Mouse (Mus musculus): ENCODE measurements at regions not wholly inside any gene's neighbourhood (a gene's known extent, or its start where the extent isn't known, plus 50 kb on each side); places are given as distances from the start of the nearest gene placed in this dataset.

DNA sequence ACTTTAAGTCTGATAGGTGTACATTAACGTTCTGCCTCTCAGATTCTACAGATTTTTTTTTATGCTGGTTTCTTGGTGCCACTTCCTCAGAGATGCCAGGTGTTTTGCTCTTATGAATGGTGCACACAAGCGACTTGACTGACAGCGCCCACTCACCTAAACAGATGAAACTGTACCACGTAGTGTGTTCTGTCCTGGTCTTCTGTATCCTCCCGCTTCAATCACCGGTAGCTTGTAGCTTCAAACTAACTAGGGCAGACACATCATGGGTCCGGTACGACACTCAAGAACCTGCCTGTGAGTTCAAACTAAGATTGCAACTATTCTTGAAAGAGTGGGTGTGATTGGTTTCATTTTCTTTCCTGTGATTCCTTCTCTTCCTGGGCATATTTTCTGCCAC, 198.0 kb upstream of the Satb1 start:
- peak; percentile 44 for DNase-seq

DNA sequence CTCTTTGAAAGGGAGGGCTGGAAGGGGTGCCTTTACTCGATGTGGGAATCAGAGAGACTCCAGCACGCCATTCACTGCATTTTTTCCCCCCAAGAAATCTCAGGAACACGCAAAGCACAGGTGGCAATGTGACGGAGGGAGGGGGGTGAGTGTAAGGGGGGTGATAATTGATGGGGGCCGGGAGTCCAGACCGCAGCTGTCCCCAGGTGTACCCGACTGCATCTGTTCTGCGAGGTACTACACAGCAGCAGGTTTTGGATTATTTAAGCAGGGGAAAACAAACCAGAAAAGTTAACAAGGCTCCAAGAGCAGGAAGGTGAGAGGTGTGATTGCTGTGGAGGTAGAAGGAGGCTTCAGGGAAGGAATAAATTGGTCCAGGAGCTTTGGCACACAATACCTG, 153.8 kb upstream of the Satb1 start:
- DNase-seq: no peak

DNA sequence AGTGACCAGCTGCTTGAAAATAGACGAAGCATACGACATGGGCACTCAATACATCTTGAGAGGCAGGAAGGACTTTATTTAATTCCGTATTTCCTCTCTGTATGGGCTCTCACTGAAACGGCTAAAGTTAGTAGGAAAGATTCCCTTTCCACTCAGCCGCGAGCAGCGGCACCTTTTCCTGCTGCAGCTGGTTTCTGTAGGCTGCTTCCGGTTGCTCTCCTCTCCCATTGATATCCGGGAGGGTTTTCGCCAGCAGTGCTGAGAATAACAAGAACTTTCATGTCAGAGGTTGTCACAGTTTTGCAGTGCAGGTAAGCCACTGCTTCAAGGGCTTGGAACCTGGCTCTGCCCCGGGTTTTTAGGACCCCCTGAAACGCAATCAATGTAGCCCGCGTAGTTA, 153.1 kb upstream of the Satb1 start:
- DNase-seq: peak; percentile 38

- DNase-seq: no peak
Measured at GRCm38 (mm10) chr17:51979126-51979525, 146.0 kb upstream of the Satb1 start.

DNA sequence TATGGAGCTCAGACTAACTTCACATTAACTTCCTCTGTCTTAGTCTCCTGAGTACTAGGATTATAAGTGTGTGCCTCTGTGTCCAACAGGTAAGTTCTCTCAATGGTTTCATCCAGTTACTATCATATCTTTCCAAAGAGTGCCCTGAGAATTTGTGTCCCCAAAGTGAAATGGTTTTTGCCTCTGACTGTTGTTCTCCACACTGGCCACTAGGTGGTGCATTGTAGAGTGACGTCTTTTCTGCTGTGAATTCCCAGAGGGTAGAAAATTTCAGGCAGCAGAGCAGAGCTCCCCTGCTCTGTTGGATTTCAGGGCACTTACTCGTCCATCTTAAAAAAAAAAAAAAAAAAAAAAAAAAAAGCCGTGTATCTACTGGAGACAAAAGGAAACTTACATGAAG, 138.4 kb upstream of the Satb1 start:
- no peak for DNase-seq

GRCm38 (mm10) chr17:51966573-51967284, 133.6 kb upstream of the Satb1 start:
- DNase-seq: no peak

GRCm38 (mm10) chr17:51962529-51963110, 129.5 kb upstream of the Satb1 start:
- DNase-seq: no peak

DNA sequence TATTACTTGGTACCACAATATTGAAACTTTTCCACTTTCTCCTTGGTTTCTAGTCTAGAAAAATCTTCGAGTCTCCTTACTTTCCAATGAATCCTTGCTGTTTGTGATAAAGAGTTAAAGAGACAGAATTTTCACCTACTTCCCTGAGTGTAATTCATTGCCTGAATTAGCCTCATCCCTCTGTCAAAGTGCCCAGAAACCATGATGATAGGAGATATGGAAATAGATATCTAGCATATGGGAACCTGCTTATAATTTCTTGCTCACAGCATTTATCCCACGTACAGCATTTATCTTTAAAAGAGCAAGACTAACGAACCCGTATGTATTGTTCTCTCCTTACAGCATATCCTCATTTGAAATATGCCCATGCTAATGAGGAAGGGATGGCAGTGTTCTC, 128.2 kb upstream of the Satb1 start:
- no peak for DNase-seq

GRCm38 (mm10) chr17:51956275-51956674, 123.2 kb upstream of the Satb1 start:
- DNase-seq: peak; percentile 70

DNA sequence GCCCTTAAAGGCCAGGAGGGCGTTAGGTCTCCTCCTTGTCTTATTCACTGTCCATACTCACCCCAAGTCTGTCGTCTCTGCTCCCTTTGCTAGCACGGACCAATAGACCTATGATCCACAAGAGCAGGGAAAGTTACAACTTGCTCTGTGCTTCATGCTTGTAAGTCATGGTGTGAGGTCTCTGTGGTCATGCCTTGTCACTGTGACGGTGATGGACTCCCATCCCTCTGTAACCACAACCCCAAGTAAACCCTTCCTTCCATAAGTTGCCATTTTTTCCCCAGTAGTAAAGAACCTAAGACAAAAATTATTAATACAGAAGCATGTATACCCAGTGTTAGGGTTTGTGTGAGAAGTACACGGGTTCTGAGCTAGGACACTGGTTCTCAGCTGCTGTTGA, 104.6 kb upstream of the Satb1 start:
- no peak for DNase-seq

- no peak for DNase-seq
Measured at GRCm38 (mm10) chr17:51936071-51936470, 103.0 kb upstream of the Satb1 start.

- DNase-seq: no peak
Measured at GRCm38 (mm10) chr17:51926392-51926791, 93.3 kb upstream of the Satb1 start.

GRCm38 (mm10) chr17:51907031-51907430, 73.9 kb upstream of the Satb1 start:
- peak; percentile 57 for DNase-seq

- peak; percentile 49 for DNase-seq
Measured at GRCm38 (mm10) chr17:51906418-51906817, 73.3 kb upstream of the Satb1 start.

- peak; percentile 61 for DNase-seq
Measured at GRCm38 (mm10) chr17:51903885-51904284, 70.8 kb upstream of the Satb1 start.

DNA sequence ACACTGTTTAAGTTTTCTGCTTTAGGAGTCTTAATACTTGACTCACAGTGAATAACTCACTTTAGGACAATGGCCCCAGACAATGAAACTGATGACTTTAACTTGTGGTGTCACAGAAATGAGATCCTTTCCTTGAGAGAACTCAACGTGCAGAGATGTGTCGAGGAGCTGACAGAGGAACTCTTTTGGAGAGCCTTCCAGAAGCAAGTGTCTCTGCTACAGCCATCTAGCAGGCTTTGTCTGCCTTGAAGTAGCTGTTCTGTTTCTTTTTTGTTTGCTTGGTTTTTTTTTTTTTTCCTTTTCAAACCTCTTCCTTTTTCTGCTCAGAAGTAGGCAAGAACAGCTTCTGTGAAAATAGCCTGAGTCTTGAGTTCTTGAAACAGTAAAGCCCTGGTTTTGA, 66.3 kb upstream of the Satb1 start:
- peak; percentile 65 for DNase-seq

DNA sequence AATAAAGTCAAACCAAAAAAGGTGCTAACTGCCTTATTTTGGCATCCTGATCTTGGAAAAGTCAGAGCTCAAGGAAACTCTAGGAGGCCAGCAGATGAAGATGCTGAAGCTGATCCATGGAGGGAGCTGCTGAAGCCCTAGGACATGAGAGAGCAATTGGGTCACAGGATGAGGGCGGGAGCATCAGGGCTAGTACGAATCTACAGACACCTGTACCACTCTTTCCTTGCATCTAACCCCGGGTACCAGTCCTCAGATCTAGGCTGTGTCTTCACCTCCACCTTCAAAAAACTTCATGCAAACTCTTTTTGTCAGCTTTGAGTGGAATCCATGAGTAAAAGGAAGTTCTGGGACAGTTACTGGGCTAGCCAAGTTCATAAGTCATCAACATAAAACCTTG, 63.1 kb upstream of the Satb1 start:
- DNase-seq: peak; percentile 53

- DNase-seq: no peak
Measured at GRCm38 (mm10) chr17:51894278-51894677, 61.2 kb upstream of the Satb1 start.

DNA sequence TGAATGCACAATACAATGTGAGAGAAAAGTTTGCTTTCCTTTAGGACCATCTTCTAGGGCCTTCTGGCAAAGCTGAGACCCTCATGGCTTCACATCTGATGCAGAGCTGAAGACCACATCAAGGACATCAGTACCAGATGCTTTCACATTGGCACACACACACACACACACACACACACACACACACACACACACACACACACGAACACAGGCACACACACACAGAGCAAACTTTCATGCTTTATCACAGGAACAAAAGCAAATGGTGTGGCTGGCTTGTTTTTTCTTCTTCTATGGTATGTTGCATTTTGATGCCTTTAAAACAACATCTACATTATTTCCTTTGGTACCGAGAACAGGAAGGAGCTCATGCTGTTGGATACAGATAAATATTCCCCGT, 59.8 kb upstream of the Satb1 start:
- peak; percentile 49 for DNase-seq

GRCm38 (mm10) chr17:51892159-51892558, 59.1 kb upstream of the Satb1 start:
- DNase-seq: peak; percentile 52

All from thymus, postnatal 25 days (tissue).